Mouse (Mus musculus) forebrain, embryonic 13.5 days (tissue): ENCODE data around the gene Klf7. TPM values are rescaled to one million over a fixed set of nuclear protein-coding genes. Genes with fewer than 3 reads are reported as not detected.

ENCODE experiments used
- ATAC-seq: fragments of 200-750 bp; cut with Nextera tagmentation; 2 replicates; pipeline ENCODE4 v1.8.0; 2017
- H3K27ac ChIP-seq: fragments of 300-500 bp; sonication (generic); 2 replicates; pipeline ENCODE4 v1.5.1; 2015; ENCODE audit warnings: inconsistent platforms, mild to moderate bottlenecking, moderate library complexity
- H3K27me3 ChIP-seq: fragments of 300-500 bp; sonication (generic); 2 replicates; pipeline ENCODE4 v1.6.1; 2015; ENCODE audit warnings: mild to moderate bottlenecking, inconsistent platforms
- H3K36me3 ChIP-seq: fragments of 300-500 bp; sonication (generic); 2 replicates; pipeline ENCODE4 v1.6.1; 2015; ENCODE audit warnings: mild to moderate bottlenecking, inconsistent platforms; ENCODE audit not compliant: poor library complexity, severe bottlenecking
- H3K4me1 ChIP-seq: fragments of 300-500 bp; sonication (generic); 2 replicates; pipeline ENCODE4 v1.6.1; 2015; ENCODE audit warnings: inconsistent platforms
- H3K4me2 ChIP-seq: fragments of 300-500 bp; sonication (generic); 2 replicates; pipeline ENCODE4 v1.6.1; 2015; ENCODE audit warnings: inconsistent platforms, mild to moderate bottlenecking, moderate library complexity
- H3K4me3 ChIP-seq: fragments of 300-500 bp; sonication (generic); 2 replicates; pipeline ENCODE4 v1.5.1; 2015; ENCODE audit warnings: mild to moderate bottlenecking, inconsistent platforms
- H3K9ac ChIP-seq: fragments of 300-500 bp; sonication (generic); 2 replicates; pipeline ENCODE4 v1.6.1; 2015; ENCODE audit warnings: mild to moderate bottlenecking, inconsistent platforms
- H3K9me3 ChIP-seq: fragments of 300-500 bp; sonication (generic); replicated peaks from 2 replicates; pipeline ENCODE4 v1.6.1; 2016; ENCODE audit warnings: inconsistent platforms
- WGBS: fragments of 180-500 bp; shearing (Covaris S2); methylation state at CpG from one replicate; pipeline ENCODE4 v1.1.7; 2015; 5-methylcytosine and 5-hydroxymethylcytosine counted together
- polyA plus RNA-seq: library from polyadenylated mRNA; unstranded; fragments of >200 nt; fragmentation: Nextera tagmentation; extraction: Ambion mirVana; gene quantifications from 2 replicates; pipeline ENCODE4 v1.2.1, GENCODE M21; 2015

Klf7 gene
- polyA plus RNA-seq, 1 experiment from 2014 or later: 66.4 TPM

DNA sequence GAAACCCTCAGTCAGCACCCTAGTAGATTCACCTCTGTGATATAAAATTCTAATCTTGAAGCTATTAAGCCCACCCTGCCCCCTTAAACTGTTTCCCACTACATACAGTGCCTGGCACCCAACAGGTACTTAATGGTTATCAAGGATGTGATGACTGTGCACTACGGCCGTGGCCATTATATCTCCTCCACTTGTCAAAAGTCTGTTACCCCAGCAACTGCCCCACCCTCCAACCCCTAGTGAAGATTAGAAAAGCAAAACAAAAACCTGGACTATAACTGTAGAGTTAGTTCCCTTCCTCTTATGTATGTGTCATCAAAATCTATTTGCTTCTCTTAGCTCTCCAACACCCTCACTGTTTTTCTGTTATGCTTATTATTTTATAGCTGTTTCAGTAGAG is 40.9 kb downstream of the Klf7 start:
- Histone ChIP-seq H3K4me3 (no peak overlapping the region), H3K27ac (no peak overlapping the region), H3K9ac (no peak overlapping the region), H3K4me2 (no peak overlapping the region), H3K9me3 (no peaks in the 10 kb centered on the region), H3K27me3 (no peaks in the 10 kb centered on the region), H3K36me3 (peaks cover 30% of the 10 kb centered on the region), H3K4me1 (peaks cover 43% of the 10 kb centered on the region)
- no peak for ATAC-seq
- 65% methylated on average over 2 of the region's 2 CpGs for WGBS

DNA sequence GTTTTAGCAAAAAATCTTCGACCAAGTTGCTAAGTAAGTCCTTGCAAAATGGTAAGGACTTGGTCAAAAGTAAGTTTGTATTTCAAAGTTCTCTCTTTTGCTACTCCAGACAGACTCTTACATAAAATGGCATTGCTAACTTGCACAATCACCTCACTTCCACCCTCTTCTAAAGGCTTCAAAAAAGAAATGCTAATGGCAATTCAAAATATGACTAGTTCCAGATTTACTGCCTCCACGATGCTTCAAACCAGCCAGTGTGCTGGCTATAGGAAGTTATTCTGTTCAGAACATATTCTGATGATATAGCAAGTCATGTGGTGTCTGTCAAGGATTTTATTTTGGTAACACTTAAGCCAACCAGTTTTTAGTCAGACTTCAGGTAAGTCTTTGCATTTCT is 41.8 kb downstream of the Klf7 start:
- no peak for ATAC-seq
- Histone ChIP-seq H3K27ac (no peak overlapping the region), H3K9ac (no peak overlapping the region), H3K4me3 (no peak overlapping the region), H3K36me3 (peaks cover 37% of the 10 kb centered on the region), H3K4me1 (peaks cover 38% of the 10 kb centered on the region), H3K4me2 (no peak overlapping the region), H3K9me3 (no peaks in the 10 kb centered on the region), H3K27me3 (no peaks in the 10 kb centered on the region)
- WGBS: 87% methylated on average over 2 of the region's 2 CpGs

DNA sequence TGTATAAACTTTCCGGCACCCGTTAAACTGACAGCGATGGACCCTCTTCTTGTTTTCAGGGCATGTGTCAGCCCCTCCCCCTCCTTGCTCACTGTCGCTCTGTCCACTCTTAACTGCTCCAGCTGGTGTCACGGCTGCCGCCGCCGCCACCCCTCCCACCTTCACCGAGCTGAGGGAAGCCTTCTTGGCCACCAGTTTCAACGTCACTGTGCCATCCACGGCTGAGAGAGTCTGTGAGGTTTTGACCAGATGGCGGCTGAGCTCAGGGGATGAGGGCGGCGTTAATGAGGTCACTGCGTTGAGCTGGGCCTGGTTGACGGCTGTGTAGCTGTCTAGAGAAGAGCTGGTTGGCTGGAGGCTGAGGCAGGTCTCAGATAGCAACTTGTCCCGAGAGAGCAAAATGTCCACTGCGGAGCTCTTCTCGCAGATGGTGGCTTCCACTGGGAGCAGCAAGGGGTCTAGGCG is 43.3 kb downstream of the Klf7 start:
- 85% methylated on average over 20 of the region's 20 CpGs for WGBS
- no peaks in the 10 kb centered on the region for H3K27me3 ChIP-seq
- ATAC-seq: 0 out of 2 replicates have a peak, but pooled peaks have one; percentile 37

DNA sequence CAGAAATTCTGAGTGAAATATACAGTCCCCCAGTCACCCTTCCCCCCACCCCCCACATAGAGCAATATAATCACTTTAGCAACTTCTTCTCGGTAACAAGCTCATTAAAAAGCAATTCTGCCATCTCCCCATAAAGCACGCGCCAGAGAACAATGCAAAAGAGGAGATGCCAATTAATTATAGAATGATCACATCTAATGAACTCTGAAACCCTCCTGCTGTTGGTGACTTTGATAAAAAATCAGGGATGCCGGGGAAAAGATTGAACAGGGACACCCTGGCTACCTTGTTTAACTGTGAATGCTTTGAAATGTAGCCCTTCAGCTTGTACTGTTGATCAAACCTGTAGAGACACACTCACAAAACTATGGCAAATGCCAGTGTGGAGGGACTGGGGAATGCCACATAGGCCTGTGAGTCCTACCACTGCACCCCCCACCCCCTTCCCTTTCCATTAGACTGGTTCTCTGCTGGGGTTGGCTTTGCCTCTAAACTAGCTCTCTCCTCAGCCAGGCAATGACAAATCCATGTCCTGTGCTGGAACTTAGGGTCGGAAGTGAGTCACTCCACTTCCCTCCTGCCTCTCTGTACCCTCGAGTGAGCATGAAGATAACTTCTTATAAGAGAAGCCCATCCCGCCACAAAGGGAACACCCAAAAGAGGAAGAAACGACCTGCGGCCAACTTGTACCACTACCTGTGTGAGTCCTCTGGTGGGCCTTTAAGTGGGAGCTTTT is 43.9 kb downstream of the Klf7 start:
- Histone ChIP-seq H3K36me3 (peaks cover 42% of the 10 kb centered on the region), H3K4me2 (no peak overlapping the region), H3K27me3 (no peaks in the 10 kb centered on the region), H3K9me3 (no peaks in the 10 kb centered on the region), H3K27ac (peak overlapping the region; percentile 65), H3K4me1 (peaks cover 38% of the 10 kb centered on the region), H3K9ac (no peak overlapping the region), H3K4me3 (no peak overlapping the region)
- WGBS: 56% methylated on average over 9 of the region's 9 CpGs
- ATAC-seq: no peak

More for the DNA sequence above, 43.3 kb downstream of the Klf7 start:
- Histone ChIP-seq H3K9me3 (no peaks in the 10 kb centered on the region), H3K36me3 (peaks cover 42% of the 10 kb centered on the region), H3K4me3 (no peak overlapping the region), H3K4me1 (peaks cover 40% of the 10 kb centered on the region), H3K4me2 (no peak overlapping the region), H3K27ac (peak overlapping the region; percentile 65; the same call in 1 of the 2 replicates), H3K9ac (no peak overlapping the region)

DNA sequence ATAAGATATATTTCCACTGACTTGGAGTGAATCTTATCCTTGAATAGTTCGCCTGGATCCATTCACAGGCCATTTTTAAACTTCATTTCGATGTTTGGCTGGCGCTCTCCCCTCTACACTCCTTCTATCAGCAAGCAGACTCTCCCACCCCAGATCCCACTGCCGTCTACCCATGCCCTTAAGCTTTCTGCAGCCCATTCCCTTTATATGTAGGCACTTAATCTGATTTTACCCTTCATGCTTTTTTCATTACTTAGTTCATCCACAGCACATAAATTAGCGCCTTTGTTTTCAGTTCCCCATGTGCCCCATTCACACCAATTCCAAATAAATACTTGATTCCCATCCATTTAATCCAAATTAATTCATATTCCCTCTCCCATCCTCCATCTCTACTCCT is 48.0 kb downstream of the Klf7 start:
- Histone ChIP-seq H3K4me3 (no peak overlapping the region), H3K4me2 (no peak overlapping the region), H3K36me3 (peaks cover 40% of the 10 kb centered on the region), H3K4me1 (peaks cover 42% of the 10 kb centered on the region), H3K27me3 (no peaks in the 10 kb centered on the region), H3K27ac (peak overlapping the region; percentile 37; the same call in 1 of the 2 replicates), H3K9me3 (no peaks in the 10 kb centered on the region), H3K9ac (no peak overlapping the region)
- WGBS: 70% methylated on average over 5 of the region's 5 CpGs
- ATAC-seq: peak; percentile 39; the same call in 1 of the 2 replicates

DNA sequence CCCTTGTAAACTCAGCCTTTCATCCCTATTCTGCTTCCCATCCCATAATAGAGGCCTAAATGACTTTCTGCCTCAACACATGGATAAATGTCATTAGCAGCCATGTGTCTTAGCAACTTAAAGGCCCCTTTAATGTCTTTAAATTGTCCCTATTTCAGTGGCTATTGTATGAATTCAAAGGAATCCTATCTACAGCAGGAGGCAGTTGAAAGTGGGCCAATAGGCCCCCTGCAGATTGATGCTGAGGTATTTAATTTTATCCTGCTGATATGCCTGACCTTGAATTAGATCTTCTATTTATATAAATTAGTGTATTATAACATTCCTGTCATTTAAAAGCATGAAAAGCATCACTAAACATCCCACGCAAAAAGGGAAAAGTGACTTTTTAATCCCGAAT is 51.1 kb downstream of the Klf7 start:
- H3K4me1 ChIP-seq: peaks cover 56% of the 10 kb centered on the region
- H3K9me3 ChIP-seq: no peaks in the 10 kb centered on the region
- WGBS: 54% methylated on average over 2 of the region's 2 CpGs
- no peaks in the 10 kb centered on the region for H3K27me3 ChIP-seq
- no peak overlapping the region for H3K4me3 ChIP-seq
- no peak overlapping the region for H3K27ac ChIP-seq
- H3K9ac ChIP-seq: no peak overlapping the region
- no peak for ATAC-seq
- H3K4me2 ChIP-seq: no peak overlapping the region
- H3K36me3 ChIP-seq: peaks cover 10% of the 10 kb centered on the region; the same call in 1 of the 2 replicates

DNA sequence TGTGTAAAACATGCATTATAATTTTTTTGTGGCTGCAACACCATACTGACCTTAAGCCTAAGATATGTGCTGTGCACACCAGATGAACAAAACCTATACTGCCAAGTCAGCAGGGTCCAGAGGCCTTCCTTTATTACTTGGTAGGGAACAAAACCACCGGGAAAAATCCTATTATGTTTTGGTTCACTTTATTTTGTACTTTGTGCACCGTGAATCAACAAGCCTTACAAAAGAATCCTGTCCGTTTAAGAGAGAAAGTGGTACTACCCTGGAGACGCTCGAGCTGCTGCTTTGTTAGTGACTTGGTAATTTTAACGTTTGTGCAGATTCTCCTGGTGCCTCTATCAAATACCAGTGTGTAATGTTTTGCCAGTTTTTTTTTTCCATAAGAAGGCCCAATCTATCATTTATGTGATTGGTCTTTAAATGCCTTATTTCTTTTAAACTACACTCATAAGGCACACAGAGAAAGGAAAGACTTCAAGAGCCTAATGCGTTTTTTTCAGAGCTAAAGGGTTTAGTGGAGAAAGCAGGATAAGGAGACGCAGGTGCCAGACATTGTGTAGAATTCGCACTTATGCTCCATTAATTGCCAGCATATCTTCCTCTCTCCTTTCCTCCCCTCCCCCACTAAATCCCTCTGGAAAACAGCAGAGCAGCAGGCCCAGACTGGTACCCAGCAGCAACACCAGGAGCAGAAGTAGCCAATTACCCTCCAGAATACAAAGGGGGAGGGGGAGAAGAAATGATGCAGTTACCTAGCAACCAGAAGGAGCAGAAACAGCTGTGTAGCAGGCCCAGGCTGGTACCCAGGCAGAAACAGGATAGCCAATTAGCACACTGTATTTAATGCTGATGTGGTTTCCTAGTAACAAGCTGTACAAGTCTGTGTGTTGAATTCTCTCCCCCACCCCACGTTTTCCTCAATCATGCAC is 55.5 kb downstream of the Klf7 start:
- peak; percentile 98 for ATAC-seq
- no peaks in the 10 kb centered on the region for H3K36me3 ChIP-seq
- H3K9me3 ChIP-seq: no peaks in the 10 kb centered on the region
- peak overlapping the region; percentile 33 for H3K4me2 ChIP-seq
- H3K27me3 ChIP-seq: no peaks in the 10 kb centered on the region
- H3K4me3 ChIP-seq: no peak overlapping the region
- peaks cover 91% of the 10 kb centered on the region for H3K4me1 ChIP-seq
- no peak overlapping the region for H3K9ac ChIP-seq
- H3K27ac ChIP-seq: peak overlapping the region; percentile 94
- WGBS: 4% methylated on average over 10 of the region's 10 CpGs

DNA sequence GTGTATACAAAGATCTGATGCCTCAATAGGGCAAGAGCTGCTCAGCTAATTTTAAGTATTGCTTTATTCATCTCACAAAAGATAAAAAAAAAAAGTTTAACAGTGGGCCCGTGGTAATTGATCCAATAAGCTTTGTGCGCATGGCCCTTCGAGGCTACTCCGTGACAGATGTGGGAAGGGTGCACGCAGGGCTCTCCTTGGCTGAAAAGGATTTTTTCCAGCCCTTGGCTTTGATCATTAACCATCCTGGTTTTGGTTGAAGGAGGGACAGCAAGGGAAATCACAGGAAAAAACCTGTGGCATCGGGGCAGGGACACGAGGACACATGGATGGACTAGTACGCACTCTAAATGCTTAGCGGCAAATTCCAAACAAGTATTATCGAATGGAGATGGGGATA is 60.6 kb downstream of the Klf7 start:
- peaks cover 68% of the 10 kb centered on the region for H3K4me1 ChIP-seq
- ATAC-seq: no peak
- no peaks in the 10 kb centered on the region for H3K9me3 ChIP-seq
- 42% methylated on average over 10 of the region's 10 CpGs for WGBS
- no peaks in the 10 kb centered on the region; the same call in 1 of the 2 replicates for H3K36me3 ChIP-seq
- H3K27me3 ChIP-seq: no peaks in the 10 kb centered on the region
- no peak overlapping the region for H3K4me3 ChIP-seq
- H3K4me2 ChIP-seq: no peak overlapping the region
- H3K9ac ChIP-seq: no peak overlapping the region
- H3K27ac ChIP-seq: peak overlapping the region; percentile 88

DNA sequence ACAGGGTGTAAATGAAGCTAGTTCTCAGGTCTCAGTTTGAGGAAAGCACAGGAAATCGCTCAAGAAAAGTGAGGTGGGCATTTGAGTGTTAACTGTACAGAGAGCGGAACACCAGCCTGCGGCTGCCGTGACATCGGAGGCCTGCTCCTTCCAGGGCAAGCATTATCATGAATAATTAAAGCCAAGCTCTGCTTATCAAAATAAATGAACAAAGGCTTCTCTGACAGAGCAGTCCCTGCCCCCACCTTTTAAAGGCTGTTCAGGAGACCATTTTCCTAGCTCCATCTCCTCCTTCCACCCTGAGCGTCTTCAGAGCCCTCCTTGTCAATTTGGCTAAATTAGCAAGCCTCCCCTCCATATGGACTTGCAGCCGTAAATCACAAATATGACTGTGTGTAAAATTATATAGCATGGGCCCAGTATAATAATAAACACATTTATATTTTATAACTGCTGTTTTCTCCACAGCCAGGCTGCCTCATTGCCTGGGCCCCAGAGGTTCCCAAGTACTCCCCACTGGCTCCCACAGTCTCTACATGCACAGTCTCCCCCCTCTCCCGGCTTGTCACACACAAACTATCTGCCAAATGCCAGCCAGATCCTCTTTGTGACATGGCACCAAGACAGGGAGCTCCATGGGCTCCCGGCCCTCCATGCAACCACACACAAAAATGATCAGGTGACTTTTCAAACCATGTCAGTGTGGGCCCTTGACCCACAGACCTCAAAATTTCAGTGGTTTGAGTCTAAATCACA is 61.2 kb downstream of the Klf7 start:
- Histone ChIP-seq H3K9me3 (no peaks in the 10 kb centered on the region), H3K4me3 (no peak overlapping the region), H3K27ac (peak overlapping the region; percentile 88), H3K36me3 (no peaks in the 10 kb centered on the region; the same call in 1 of the 2 replicates), H3K9ac (peak overlapping the region; percentile 41), H3K27me3 (no peaks in the 10 kb centered on the region), H3K4me1 (peaks cover 68% of the 10 kb centered on the region), H3K4me2 (peak overlapping the region; percentile 26; the same call in 1 of the 2 replicates)
- WGBS: 26% methylated on average over 9 of the region's 9 CpGs
- ATAC-seq: peak; percentile 57

DNA sequence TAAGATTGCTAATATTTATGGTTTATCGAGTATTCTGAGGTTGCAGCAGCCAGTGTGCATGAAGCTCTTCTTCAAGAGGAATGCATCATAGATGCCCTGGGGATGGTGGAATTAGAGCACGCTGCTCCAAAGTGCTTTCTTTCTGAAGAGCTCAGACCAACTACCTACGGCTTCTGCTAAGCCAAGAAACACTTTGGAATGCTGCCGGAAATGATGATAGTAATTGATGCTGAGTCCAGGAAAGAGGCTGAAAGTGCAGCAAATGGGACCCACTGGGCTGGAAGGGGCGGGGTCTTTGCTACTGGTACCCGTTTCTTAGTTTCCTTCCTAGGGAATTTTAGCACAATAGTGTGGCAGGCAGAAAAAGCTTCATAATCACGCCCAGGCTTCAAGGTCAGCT is 62.0 kb downstream of the Klf7 start:
- Histone ChIP-seq H3K4me3 (no peak overlapping the region), H3K36me3 (no peaks in the 10 kb centered on the region; the same call in 1 of the 2 replicates), H3K27me3 (no peaks in the 10 kb centered on the region), H3K4me1 (peaks cover 70% of the 10 kb centered on the region), H3K9me3 (no peaks in the 10 kb centered on the region), H3K4me2 (no peak overlapping the region), H3K9ac (0 out of 2 replicates have a peak overlapping the region, but pooled peaks have one; percentile 41), H3K27ac (peak overlapping the region; percentile 88)
- WGBS: 78% methylated on average over 7 of the region's 7 CpGs
- no peak for ATAC-seq

DNA sequence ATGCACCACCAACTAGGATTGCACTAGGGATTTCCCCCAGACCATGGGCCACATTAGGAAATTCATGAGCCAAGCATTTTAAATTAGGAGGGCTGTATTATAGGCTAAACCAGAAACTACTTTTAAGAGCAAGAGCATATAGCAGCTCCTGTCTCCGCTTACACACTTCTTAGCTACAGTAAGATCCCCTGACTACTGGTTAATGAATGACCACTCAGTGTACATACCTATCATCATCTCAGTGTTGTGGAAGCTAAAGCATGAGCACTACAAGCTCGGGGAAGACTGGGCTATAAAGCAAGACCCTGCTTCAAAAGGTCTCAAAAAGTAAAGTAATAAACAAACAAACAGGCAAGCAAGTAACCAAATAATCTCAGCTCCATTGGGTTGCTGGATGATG is 65.5 kb downstream of the Klf7 start:
- no peak overlapping the region for H3K27ac ChIP-seq
- no peaks in the 10 kb centered on the region for H3K9me3 ChIP-seq
- H3K9ac ChIP-seq: no peak overlapping the region
- WGBS: 93% methylated on average over 2 of the region's 2 CpGs
- no peak overlapping the region for H3K4me2 ChIP-seq
- H3K27me3 ChIP-seq: no peaks in the 10 kb centered on the region
- no peak for ATAC-seq
- H3K4me3 ChIP-seq: no peak overlapping the region
- H3K36me3 ChIP-seq: no peaks in the 10 kb centered on the region; the same call in 1 of the 2 replicates
- peaks cover 36% of the 10 kb centered on the region for H3K4me1 ChIP-seq
